Mouse (Mus musculus): ENCODE data around the gene Tlx3. TPM values are rescaled to one million over a fixed set of nuclear protein-coding genes. Genes with fewer than 3 reads are reported as not detected.

The Tlx3 gene
- polyA plus RNA-seq, 1 experiment = 12.4 TPM

GRCm38 (mm10) chr11:33220763-33221162 lies 17.4 kb upstream of the Tlx3 start:
- H3K4me1 ChIP-seq (ENCODE audit: control insufficient read depth, insufficient read depth, low read length) = no peaks in the 10 kb centered on the region
- no peak overlapping the region for H3K4me3 ChIP-seq (replicated peaks; ENCODE audit: insufficient read depth, low read depth, low read length)
- no peak for TF ChIP-seq CTCF (IDR thresholded peaks at IDR 0.05; ENCODE audit: borderline replicate concordance, insufficient read depth, low read depth, low read length)
- no peak for TF ChIP-seq POLR2A (IDR thresholded peaks at IDR 0.05; ENCODE audit: borderline replicate concordance, insufficient read depth, low read length)
- no peaks in the 10 kb centered on the region for H3K27me3 ChIP-seq (ENCODE audit: control insufficient read depth, insufficient read depth, low read length)
- no peak for DNase-seq
- WGBS = 59% methylated on average over 7 of the region's 7 CpGs
- H3K27ac ChIP-seq (ENCODE audit: insufficient read depth, low read length) = no peak overlapping the region

DNA sequence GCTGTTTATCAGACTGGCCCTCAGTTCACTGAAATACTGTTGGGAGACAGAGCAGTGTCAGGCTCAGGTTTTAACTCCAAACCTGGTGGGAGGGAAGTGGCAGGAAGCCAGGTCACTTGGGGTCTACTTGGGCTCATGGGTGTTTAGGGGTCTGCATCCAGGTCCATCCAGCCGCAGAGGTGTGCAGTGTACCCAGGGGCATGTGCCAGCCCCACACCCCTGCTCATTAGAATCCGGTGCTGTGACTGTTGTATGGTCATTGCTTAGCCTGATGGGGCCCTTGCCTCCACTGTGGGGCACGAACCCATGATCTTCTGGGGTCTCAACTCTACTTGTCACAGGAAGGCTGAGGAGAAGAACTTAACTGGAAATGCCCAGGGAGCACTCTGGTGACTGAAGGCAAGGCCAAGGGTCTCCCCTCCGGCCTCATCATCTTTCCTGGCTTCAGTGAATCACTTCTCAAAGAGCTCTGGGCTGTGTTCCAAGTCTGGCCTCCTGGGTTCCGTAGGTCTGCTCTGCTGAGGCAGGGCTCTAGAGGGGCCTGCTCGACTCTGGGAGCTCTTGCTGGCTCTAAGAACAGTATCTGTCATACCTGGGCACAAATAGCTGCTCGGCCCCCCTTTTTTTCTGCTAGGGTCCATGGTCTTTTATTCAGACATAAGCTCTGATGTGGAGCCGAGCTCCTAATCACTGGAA lies 14.1 kb upstream of the Tlx3 start:
- TF ChIP-seq CTCF (IDR thresholded peaks at IDR 0.05; ENCODE audit: borderline replicate concordance, insufficient read depth, low read depth, low read length) (no peak), POLR2A (IDR thresholded peaks at IDR 0.05; ENCODE audit: borderline replicate concordance, insufficient read depth, low read length) (no peak)
- peak; percentile 57 to 67 for DNase-seq
- H3K27ac ChIP-seq (ENCODE audit: insufficient read depth, low read length) = no peak overlapping the region
- no peaks in the 10 kb centered on the region for H3K4me1 ChIP-seq (ENCODE audit: control insufficient read depth, insufficient read depth, low read length)
- 37% methylated on average over 8 of the region's 8 CpGs for WGBS
- H3K27me3 ChIP-seq (ENCODE audit: control insufficient read depth, insufficient read depth, low read length) = no peaks in the 10 kb centered on the region
- H3K4me3 ChIP-seq (replicated peaks; ENCODE audit: insufficient read depth, low read depth, low read length) = no peak overlapping the region

- Histone ChIP-seq H3K4me3 (replicated peaks; ENCODE audit: insufficient read depth, low read depth, low read length) (no peak overlapping the region), H3K4me1 (ENCODE audit: control insufficient read depth, insufficient read depth, low read length) (peaks cover 15% of the 10 kb centered on the region), H3K27me3 (ENCODE audit: control insufficient read depth, insufficient read depth, low read length) (peaks cover 6% of the 10 kb centered on the region; the same call in 1 of the 2 replicates), H3K27ac (ENCODE audit: insufficient read depth, low read length) (no peak overlapping the region)
- peak in 1 of 2 experiments; percentile 51 for DNase-seq
- 78% methylated on average over 2 of the region's 2 CpGs for WGBS
- TF ChIP-seq POLR2A (IDR thresholded peaks at IDR 0.05; ENCODE audit: borderline replicate concordance, insufficient read depth, low read length) (no peak), CTCF (IDR thresholded peaks at IDR 0.05; ENCODE audit: borderline replicate concordance, insufficient read depth, low read depth, low read length) (no peak)
Measured at GRCm38 (mm10) chr11:33207411-33207810, 4.0 kb upstream of the Tlx3 start.

GRCm38 (mm10) chr11:33204966-33205365 lies 1.6 kb upstream of the Tlx3 start:
- 26% methylated on average over 3 of the region's 3 CpGs for WGBS
- peak overlapping the region; percentile 75 for H3K27ac ChIP-seq (ENCODE audit: insufficient read depth, low read length)
- peak overlapping the region; percentile 56 for H3K4me3 ChIP-seq (replicated peaks; ENCODE audit: insufficient read depth, low read depth, low read length)
- TF ChIP-seq CTCF (IDR thresholded peaks at IDR 0.05; ENCODE audit: borderline replicate concordance, insufficient read depth, low read depth, low read length) = no peak
- no peak for TF ChIP-seq POLR2A (IDR thresholded peaks at IDR 0.05; ENCODE audit: borderline replicate concordance, insufficient read depth, low read length)
- H3K4me1 ChIP-seq (ENCODE audit: control insufficient read depth, insufficient read depth, low read length) = peaks cover 10% of the 10 kb centered on the region; the same call in 1 of the 2 replicates
- H3K27me3 ChIP-seq (ENCODE audit: control insufficient read depth, insufficient read depth, low read length) = peaks cover 9% of the 10 kb centered on the region; the same call in 1 of the 2 replicates
- peak; percentile 35 to 47 for DNase-seq

DNA sequence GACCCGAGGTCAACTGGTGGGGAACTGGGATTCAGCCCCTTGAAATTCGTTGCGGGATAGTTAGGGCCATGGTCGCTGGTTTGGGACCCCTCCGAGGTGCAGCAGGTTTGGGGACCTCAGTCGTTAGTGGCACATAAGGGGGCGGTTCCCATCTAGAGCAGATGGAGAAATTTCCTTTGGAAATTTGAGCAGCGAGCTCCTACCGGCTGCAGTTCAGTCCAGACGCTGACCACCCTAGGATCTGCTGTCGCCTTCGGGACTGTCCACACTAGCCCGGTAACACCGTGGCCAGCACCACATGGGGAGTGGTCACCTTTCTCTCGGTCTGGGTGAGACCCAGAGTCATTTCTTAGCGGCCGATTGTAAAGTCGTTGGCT lies 928 bp upstream of the Tlx3 start:
- peak; percentile 35 to 51 for DNase-seq
- peak overlapping the region; percentile 56 for H3K4me3 ChIP-seq (replicated peaks; ENCODE audit: insufficient read depth, low read depth, low read length)
- WGBS = 4% methylated on average over 18 of the region's 18 CpGs
- H3K27ac ChIP-seq (ENCODE audit: insufficient read depth, low read length) = peak overlapping the region; percentile 49
- H3K27me3 ChIP-seq (ENCODE audit: control insufficient read depth, insufficient read depth, low read length) = peaks cover 9% of the 10 kb centered on the region; the same call in 1 of the 2 replicates
- peaks cover 10% of the 10 kb centered on the region; the same call in 1 of the 2 replicates for H3K4me1 ChIP-seq (ENCODE audit: control insufficient read depth, insufficient read depth, low read length)
- no peak for TF ChIP-seq CTCF (IDR thresholded peaks at IDR 0.05; ENCODE audit: borderline replicate concordance, insufficient read depth, low read depth, low read length)
- TF ChIP-seq POLR2A (IDR thresholded peaks at IDR 0.05; ENCODE audit: borderline replicate concordance, insufficient read depth, low read length) = no peak

- peak; percentile 50 to 65 for DNase-seq
- WGBS = 2% methylated on average over 47 of the region's 47 CpGs
Measured at GRCm38 (mm10) chr11:33202972-33203371, 417 bp downstream of the Tlx3 start.

GRCm38 (mm10) chr11:33202296-33202695 lies 1.1 kb downstream of the Tlx3 start:
- peak; percentile 77 to 80 for DNase-seq
- Histone ChIP-seq H3K4me3 (replicated peaks; ENCODE audit: insufficient read depth, low read depth, low read length) (peak overlapping the region; percentile 54), H3K4me1 (ENCODE audit: control insufficient read depth, insufficient read depth, low read length) (0 out of 2 replicates have a peak, but pooled peaks cover 4% of the 10 kb centered on the region), H3K27ac (ENCODE audit: insufficient read depth, low read length) (peak overlapping the region; percentile 43; the same call in 1 of the 2 replicates), H3K27me3 (ENCODE audit: control insufficient read depth, insufficient read depth, low read length) (peaks cover 11% of the 10 kb centered on the region; the same call in 1 of the 2 replicates)
- WGBS = 3% methylated on average over 37 of the region's 37 CpGs
- TF ChIP-seq CTCF (IDR thresholded peaks at IDR 0.05; ENCODE audit: borderline replicate concordance, insufficient read depth, low read depth, low read length) (peak; percentile 30; the same call in 1 of the 2 replicates), POLR2A (IDR thresholded peaks at IDR 0.05; ENCODE audit: borderline replicate concordance, insufficient read depth, low read length) (no peak)

More at GRCm38 (mm10) chr11:33202972-33203371, 417 bp downstream of the Tlx3 start:
- peaks cover 6% of the 10 kb centered on the region; the same call in 1 of the 2 replicates for H3K4me1 ChIP-seq (ENCODE audit: control insufficient read depth, insufficient read depth, low read length)
- no peak for TF ChIP-seq CTCF (IDR thresholded peaks at IDR 0.05; ENCODE audit: borderline replicate concordance, insufficient read depth, low read depth, low read length)
- no peak for TF ChIP-seq POLR2A (IDR thresholded peaks at IDR 0.05; ENCODE audit: borderline replicate concordance, insufficient read depth, low read length)
- H3K27me3 ChIP-seq (ENCODE audit: control insufficient read depth, insufficient read depth, low read length) = peaks cover 9% of the 10 kb centered on the region; the same call in 1 of the 2 replicates
- H3K4me3 ChIP-seq (replicated peaks; ENCODE audit: insufficient read depth, low read depth, low read length) = peak overlapping the region; percentile 54
- H3K27ac ChIP-seq (ENCODE audit: insufficient read depth, low read length) = peak overlapping the region; percentile 96

- H3K27me3 ChIP-seq (ENCODE audit: control insufficient read depth, insufficient read depth, low read length) = peaks cover 11% of the 10 kb centered on the region; the same call in 1 of the 2 replicates
- no peak for DNase-seq
Measured at GRCm38 (mm10) chr11:33201626-33202010, 1.8 kb downstream of the Tlx3 start.

More at GRCm38 (mm10) chr11:33201626-33202010, 1.8 kb downstream of the Tlx3 start:
- peak overlapping the region; percentile 54 for H3K4me3 ChIP-seq (replicated peaks; ENCODE audit: insufficient read depth, low read depth, low read length)
- 5% methylated on average over 19 of the region's 19 CpGs for WGBS
- peak overlapping the region; percentile 63 for H3K27ac ChIP-seq (ENCODE audit: insufficient read depth, low read length)
- H3K4me1 ChIP-seq (ENCODE audit: control insufficient read depth, insufficient read depth, low read length) = 0 out of 2 replicates have a peak, but pooled peaks cover 3% of the 10 kb centered on the region
- TF ChIP-seq POLR2A (IDR thresholded peaks at IDR 0.05; ENCODE audit: borderline replicate concordance, insufficient read depth, low read length) = no peak
- no peak for TF ChIP-seq CTCF (IDR thresholded peaks at IDR 0.05; ENCODE audit: borderline replicate concordance, insufficient read depth, low read depth, low read length)

Data from cerebellum, adult 2 months (tissue).